Mouse (Mus musculus) liver (tissue): ENCODE measurements at regions not wholly inside any gene's neighbourhood (a gene's known extent, or its start where the extent isn't known, plus 50 kb on each side); places are given as distances from the start of the nearest gene placed in this dataset.

Experiments used
- DNase-seq: peaks from one replicate; pipeline ENCODE4 v3.0.0-alpha.2; 2020; ENCODE audit warnings: mixed read lengths

DNA sequence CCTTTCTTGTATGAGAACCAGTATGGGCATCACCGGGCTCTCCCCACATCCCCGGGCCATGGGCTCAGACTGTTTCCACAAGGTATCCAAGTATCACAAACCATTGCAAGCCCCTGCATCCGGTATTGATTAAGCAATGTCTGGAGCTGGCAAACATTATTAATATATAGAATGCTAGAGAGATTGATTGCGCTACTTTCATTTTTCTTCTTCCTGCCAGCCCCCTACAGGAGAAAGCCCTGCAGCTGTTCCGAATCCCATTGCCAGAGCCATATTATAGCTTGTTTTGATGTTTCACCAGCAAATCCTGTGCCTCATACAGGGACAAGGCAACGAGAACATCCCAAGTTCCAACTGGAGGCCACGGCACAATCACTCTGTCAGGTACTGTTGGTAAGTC lies 253.4 kb upstream of the Nt5e start:
- no peak for DNase-seq

DNA sequence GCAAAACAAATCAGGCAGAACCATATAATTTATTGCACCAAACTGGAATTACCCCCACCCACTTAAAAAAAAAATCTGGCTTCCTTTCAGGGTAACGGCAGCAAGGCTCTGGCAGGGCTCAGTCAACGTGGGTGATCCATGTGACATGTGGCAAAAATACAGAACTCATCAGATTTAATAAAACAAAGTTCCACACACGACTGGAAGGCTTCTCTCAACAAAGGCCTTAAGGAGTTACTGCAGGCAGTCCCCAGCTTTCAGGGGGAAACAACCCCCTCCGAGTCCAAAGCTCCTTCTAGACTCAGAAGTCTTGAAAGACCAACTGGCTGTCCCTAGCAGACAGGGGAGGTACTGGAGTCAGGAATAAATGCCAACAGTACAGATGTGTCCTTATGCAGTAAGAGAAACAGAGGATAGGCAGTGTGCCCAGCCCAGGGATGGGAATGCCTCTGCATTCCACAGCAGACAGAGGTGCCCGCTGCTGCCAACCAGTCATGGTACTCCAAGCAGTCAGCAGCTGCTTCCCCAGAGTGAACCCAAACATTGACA lies 244.0 kb upstream of the Nt5e start:
- DNase-seq = no peak

DNA sequence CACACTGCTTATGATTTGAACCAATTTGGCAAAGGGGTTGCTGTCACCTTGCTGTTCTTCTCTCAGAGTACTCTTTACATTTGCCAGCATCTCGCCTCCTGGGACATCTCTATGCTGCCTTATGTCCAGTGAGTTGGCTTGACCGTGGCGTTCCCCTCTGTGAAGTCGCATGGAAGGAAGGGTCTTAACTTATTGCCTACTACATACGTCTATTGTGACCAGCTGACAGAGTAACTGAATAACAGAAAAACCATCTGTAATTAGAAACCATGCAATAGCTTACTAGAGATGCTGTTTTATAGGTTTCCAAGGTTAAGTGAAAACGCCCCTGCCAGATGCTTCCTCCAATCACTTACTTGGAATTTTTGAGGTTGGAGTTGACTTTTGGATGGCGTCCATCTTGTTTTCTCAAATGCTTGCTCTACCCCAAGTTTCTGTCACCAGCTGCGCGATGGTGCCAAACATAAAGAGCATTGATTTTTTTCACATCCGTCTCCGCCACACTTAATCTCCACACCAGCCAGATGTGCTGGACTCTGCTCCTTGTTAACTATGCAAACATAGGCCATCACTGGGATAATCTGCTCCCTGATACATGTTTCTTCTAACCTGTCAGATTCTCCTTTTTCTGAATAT lies 241.7 kb upstream of the Nt5e start:
- DNase-seq = no peak

DNA sequence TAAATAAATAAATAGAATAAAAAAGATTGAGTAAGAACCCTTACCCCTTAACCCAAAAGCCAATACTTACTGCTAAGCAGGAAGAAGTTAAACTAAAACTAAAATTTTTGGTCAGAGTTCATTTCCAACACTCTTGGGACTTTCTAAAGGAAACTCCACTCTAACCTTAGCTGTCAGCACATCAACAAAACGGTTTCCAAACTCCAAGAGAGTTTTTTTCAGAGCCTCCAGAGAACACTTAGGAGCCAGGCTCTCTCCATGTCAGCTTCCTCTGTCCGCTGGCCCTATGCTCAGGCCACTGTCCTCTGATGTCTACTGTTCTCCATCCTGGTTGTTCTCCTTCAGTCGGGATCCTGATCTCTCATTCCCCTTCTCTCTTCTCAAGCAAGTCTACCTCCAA lies 241.1 kb upstream of the Nt5e start:
- DNase-seq = no peak

DNA sequence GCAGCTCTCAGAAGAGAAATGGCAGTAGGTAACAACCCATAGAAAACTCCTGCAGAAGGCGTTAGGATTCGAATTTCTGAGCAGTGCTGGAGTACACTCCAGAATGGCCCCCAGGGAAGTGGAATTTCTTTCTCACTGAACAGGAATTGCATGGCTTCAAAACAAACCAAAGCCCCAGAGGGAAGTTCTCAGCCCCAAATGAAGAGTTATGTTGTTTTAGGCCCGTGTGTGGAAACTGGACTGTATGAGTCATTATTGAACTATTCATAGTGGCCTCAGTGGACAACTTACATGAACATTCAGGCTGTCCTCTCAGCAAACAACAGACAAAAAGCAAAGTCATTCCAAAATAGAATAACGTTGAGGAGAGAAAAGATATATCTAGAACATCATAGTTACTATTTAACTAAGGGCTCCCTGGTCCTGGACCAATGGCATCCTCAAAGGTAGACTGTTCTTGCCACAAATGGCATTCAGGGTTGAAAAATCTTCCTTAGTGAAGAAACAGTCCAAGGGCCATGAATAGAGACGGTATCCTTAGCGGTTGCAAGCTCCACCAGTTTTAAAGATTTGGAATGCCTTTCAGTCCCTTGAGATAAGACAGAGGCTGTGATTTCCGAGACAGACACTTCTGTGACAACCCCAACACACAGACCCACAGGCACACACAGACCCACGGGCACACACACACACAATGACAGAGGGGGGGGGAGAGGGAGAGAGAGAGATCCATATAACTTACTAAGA lies 235.0 kb upstream of the Nt5e start:
- DNase-seq = no peak

DNA sequence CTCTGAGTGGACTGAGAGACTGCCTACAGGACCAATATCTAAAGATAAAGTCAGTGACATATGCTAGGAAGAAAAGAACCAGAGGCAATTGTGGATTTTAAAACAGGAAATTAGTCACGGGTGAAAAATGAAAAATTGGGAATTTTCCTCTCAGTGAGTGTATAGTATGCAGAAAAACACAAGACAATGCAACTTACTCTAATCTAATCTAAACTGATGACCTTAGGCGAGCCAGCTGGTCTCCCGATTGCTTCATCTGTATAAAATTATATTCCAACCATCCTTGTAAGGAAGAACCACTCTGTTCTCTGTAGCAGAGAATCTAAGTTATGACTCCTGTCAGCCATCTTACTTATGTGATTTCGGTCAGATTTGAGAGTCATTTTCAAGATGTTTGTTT lies 234.4 kb upstream of the Nt5e start:
- DNase-seq = no peak

DNA sequence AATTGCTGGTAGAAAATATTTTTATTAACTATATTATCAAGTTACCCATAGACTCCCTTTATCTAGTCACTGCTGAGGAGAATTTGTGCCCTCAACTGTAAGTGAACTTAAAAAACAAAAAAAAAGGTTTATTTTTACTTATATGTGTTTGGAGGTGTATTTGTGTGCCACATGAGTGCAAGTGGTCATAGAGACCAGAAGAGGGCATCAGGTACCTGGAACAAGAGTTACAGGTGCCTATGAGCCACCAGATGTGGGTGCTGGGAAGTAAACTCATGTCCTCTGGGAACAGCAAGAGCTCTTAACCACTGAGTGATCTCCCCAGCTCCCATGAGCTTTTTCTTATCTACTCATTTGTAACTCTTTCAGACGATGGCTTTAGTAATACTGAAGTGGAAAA lies 213.9 kb upstream of the Nt5e start:
- no peak for DNase-seq

DNA sequence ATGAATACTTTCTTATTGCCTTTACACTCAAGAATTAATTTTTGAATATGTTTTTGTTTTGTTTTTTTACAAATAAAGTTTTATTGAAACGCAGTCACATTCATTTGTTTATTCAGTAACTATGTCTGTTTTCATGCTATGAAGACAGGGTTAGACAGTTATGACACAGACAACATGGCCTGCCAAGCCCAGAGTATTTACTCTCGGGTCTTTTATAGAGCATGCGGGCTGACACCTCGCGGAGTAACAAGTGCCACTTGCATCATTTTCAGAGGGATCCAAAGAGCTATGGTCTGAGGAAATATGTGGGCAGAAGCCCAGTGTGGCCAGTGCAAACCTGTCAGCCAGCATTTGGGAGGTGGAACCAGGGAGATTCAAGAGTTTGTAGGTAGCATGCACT lies 206.5 kb upstream of the Nt5e start:
- DNase-seq = no peak

DNA sequence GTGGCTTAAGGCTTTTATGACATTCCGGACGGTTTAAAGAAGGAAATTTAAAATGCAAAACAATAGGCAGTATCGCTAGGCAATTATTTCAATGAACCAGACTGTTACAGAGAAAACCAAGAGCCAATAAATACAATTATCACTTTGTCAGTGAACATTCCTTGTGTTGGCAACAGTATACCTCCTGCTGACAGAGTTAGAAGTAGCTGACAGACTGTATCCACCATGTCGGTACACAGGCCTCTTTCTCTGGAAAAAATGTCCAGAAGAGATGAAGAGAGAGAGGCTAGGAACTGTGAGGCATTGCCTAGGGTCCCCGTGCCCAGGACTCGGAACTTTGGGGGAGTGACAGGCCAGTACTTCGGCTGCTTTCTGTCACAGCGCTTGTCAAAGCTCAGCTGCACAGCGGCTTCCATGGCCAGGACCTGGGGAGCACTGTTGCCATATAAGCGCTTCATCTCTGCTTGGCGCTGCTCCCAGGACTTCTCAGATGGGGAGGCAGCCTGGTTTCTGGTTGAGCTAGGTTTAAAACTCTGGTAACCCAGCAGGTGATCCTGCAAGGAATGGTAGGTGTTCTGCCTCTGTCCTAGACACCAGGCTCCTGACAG lies 205.9 kb upstream of the Nt5e start:
- no peak for DNase-seq

DNA sequence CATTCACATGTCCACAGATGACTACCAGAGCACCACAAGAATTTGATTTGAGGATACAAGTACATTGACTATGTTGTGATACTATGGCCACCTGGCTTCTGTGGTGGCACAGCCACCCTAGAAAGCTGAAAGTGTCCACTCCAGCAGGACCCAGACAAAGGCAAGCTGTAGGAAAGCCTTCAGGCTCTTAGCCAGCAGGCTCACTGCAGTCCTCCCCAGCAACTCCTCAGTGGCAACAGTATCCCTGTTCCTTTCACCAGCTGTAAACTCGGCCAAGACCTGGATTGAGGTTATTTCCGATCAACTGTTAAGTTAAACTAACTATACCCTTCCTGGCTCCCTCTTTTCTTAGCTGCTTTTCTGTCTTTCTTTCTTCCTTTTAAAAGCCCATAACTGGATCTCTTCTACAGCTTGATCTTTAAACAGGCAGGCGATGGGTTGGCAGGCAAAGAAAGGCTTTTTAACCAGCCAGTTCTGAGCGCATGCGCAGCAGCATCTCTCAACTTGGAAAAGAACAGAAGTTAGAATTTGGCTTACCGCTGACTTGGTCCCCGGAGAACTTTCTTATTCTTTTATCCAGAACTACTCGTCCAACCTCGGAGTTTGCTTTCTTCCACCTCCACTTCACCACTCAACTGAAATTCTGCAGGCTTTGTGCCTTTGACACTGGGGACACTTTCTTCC lies 202.5 kb upstream of the Nt5e start:
- DNase-seq = no peak

DNA sequence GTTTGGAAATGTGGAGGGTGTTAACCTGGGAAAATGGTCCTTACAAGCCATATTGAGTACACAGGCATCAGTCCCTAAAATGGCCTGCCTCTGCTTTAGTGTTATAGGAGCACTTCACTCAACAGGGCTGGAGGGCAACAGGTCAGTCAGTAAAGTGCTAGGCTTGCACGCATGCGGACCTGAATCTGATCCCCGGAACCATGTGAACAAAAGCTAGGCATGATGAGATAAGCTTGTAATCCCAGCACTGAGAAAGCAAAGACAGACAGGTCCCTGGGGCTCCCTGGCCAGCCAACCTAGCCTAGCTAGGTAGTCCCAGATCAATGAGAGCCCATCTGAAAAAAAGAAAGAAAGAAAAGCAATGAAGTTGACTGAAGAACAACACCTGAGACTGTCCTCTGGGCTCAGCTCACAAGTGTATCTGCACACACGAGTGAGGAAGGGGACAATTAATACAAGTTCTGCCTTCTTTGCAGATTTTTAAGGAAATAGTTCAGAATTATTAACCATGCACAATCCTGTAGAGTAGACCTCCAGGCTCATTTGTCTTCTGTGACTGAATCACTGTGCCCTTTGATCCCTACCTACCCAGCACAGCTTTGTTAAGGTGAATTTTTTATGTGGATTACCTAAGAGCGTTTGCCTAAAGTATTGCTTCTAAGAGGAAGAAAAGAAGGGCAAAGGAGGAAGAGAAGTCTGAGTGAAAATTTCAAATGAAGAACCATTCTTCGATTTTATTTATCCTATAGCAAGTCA lies 163.8 kb upstream of the Nt5e start:
- DNase-seq = no peak

DNA sequence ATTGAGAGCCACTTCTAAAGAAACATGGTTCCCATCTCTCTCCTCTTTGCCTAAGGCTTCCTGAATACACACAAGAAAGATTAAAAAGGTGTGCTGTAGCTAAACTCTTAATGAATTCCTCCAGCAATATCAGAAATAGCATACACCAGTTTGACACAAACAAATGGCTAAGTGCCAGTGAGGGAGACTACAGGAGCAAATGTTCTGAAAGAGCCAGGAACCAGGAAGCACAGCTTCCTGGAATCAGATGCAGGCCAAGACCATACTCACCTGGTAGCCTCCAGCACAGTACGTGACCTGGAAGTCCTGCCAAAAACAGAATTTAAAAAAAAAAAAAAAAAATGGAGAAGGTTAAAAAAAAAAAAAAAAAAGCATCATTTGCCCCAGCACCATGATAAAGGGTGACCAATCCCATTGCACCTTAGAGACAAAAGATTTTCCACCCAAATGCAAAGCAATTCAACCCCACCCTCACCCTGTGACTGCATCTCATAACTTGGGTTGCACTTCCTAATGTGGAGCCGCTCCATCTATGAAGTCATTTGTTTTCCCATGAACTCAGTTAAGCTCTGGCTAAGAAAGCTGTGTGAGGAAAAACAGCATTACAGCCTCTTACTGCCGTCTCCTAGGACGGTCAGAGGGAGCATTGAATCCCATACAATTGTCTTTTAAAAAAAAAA lies 149.3 kb upstream of the Nt5e start:
- DNase-seq = no peak

DNA sequence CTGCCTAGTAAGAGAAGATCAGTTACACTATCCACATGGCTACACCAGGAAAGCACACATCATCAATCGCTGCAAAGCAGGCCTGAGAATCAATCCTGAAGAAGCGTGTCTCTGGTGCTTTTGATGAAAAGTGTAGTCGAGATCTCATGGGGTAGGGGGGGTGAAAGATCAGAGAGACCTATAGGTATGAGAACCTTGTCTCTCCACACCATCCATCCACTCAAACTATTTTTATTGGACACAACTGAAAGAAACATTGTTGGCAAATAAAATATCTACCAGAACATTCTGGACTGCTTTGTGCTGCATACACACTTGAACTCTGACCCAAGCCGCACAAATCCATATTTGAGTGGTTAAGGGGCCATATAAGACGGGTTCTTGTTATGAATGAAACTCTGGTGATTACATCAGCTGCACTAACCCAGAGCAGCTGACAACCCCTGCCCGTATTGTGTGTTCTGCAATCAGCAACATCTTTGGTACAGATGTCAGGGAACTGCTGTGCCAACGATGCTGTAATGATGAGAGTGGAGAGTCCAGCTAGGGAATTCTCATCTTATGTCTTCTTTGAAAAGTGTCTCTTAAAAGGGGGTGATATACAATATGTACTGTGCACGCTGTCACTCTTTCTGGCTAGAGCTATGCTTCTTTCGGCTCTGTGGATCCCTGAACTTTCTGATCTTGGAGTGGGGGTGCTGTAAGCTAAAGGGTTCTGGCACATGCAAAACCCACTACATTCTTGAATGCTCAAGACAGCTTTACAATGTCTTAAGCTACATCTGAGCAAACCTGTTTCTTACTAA lies 145.6 kb upstream of the Nt5e start:
- no peak for DNase-seq

DNA sequence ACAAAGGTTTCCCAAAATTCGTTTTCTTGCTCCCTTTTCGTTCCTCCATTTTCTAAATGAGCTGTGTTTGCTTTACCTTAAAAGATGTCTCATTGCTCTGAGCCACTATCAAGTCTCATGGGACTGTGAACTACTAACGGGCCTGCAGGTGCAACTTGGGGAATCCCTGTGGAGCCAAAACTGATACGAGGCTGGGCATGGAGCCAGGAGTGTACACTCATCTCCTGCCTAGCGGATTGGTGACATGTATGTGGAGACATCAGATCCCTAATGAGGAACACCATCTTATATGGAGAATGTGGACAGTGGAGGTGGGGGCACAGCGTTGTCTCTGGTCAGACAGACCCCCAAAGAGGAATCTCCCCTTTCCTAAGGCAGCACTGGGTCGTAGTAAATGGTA lies 119.6 kb upstream of the Nt5e start:
- no peak for DNase-seq

DNA sequence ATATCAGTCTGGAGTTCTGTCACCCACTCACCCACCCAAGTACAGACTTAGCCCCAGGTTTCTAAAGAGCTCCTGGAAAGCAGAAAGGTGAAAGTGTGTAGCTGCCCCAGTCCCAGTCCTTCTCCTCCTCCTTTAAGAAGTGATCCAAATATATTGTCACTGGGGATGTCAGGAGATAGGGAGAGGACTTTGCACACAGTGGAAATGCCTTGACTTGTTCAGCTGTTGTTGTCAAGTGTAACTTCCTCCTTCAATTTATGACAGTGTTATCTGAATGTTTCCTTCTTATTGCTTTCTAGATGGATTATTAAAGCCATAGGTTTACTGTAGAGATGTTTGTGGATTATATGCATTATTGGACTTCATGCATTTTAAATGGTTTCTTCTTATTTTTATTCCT lies 119.0 kb upstream of the Nt5e start:
- DNase-seq = no peak

DNA sequence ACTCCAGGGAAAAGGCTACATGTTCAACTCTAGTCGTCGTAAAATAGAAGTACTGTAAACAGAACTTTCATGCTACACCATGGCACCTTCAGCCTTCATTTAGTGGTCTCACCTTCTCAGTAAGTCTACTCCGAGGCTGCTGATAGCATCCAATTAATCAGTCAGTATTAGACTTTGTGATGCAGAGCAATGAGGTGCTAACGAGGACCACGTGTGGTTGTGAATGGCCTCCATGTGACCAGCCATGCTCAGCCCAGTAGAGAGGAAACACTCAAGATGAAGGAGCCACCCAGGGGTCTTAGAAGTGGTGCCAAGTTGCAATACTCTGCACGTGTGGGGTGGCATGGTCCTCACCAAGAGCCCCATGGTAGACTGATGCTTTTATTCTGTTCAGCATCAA lies 112.2 kb upstream of the Nt5e start:
- DNase-seq = no peak

DNA sequence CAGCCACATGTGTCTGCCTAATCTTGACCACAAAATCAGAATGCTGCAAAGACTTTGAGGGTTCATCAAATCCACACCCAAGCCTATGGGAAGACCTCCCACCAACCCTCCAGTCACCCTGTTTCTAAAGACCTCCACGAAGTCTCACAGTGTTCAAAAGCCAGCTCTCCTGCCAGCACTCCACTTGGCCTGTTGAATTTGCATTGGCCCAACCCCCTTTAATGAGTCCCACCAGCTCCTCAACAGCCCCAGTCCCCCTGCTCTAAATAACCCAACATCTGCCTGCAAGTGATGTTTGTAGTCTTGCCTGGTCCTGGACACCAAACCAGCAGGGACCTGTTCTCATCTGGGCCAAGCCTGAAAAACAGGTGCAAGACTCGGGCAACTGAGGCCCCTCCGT lies 106.6 kb upstream of the Nt5e start:
- no peak for DNase-seq

DNA sequence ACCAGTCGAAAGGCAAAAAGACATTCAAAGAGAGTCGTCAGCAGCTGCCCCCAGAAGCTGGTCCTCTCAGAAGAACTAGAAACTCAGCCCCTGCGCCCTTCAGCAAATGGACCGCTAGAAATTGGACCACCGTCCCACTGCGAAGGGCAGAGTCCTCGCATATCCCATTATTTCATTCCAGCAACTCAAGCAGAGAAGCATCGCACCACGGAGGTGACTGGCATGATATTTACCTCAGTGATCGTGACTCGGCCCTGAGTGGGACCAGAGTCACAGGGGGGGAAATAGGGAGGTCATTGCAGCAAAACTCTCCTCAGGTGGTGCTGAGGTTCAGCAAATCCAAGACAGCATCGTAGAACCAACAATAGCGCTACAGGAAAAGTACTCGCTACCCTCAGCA lies 105.7 kb upstream of the Nt5e start:
- DNase-seq = no peak

DNA sequence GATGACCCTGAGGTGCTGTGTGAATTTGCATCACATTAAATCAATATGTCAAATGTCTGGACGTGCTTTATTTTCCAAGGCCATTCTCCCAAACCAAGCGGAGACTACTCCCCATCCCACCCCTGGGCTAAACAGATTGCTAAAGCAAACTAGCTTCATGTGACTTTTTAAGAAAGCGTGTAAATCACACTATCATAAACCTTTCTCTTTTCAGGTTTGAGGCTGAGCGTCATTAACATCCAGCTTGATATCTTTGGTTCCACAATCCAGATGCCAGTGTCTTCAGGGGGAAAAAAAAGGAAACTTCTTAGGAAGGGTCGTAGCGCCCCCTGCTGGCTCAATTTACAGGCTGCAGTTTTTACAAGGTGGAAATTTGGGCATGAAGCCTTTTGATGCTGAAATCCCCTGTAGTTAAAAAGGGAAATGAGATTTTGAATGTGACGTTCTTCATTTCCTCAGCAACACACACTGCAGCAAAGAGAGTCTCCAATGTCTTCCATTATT lies 105.1 kb upstream of the Nt5e start:
- DNase-seq = peak; percentile 48

DNA sequence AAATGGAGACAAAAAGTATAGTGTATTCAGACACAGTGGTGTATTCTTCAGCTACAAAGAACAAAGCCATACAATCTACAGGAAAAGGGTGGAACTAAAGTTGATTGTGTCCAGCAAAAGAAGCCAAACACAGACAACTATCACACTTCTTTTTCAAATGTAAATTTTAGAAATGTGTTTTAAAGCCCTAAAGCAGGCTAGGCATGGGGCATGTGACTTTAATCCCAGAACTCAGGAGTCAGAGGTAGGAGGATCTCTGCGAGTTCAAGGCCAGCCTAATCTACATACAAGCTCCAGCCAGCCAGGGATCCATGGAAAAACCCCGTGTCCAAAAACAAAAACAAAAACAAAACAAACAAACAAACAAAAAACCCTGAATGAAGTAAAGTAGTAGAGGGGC lies 89.9 kb upstream of the Nt5e start:
- DNase-seq = no peak

DNA sequence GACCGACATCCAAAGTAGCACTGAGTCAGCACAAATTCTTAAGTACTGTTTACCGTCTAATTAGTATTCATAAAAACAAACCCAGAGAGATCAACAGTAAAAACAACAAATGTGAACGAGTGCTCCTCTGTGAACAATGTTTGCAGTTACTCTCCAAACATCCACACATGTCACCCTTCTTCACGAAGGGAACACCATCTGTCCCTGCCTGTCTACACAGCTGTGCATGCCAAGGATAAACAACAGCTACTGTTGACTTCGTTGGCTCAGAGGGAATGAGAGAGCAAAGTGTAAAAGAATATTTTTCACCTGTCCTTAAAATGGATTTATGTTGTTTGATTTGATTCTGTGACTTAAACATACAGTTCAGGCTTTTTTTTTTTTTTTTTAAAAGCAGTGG lies 88.7 kb upstream of the Nt5e start:
- no peak for DNase-seq
